Mouse (Mus musculus): ENCODE measurements around the gene Gm20388.

DNA sequence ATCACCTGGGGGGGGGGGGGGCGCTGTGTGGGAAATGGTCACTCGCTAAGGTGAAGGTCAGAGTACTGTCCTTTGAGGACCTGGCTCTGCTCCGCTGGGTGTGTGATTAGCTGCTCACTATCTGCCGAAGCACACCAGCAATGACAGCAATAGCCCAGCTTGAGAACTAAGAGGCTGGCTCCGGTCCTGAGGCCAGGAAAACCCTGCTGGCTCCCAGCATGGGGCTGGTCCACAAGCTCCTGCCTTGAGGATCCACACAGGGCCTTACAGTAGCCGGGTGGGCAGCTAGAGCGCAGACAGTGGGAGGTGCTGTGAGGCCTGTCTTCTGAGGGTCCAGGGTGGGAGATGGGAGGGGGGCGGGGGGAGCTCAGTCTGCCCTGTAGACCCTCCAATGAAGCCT, 397.5 kb downstream of the Gm20388 start:
- no peak for TF ChIP-seq GATA1 (IDR thresholded peaks at IDR 0.05; ENCODE audit: low read length)
- no peak for TF ChIP-seq TAL1 (IDR thresholded peaks at IDR 0.05; ENCODE audit: low read length)

Data from erythroblast, embryonic 14.5 days (primary cell).